Mouse (Mus musculus) bone marrow, adult 2 months (tissue): ENCODE results near the gene Rgs12.

Source experiments
- CTCF ChIP-seq: fragments of 200-500 bp; IDR thresholded peaks from 2 replicates; pipeline ENCODE4 v1.5.1; 2011; ENCODE audit warnings: low read length, control low read depth; ENCODE audit not compliant: control insufficient read depth, insufficient read depth
- POLR2A ChIP-seq: fragments of 200-500 bp; IDR thresholded peaks from 2 replicates; pipeline ENCODE4 v1.6.1; 2011; ENCODE audit warnings: low read depth, mild to moderate bottlenecking, control low read depth, low read length, borderline replicate concordance; ENCODE audit not compliant: control insufficient read depth

- TF ChIP-seq CTCF: no peak
- TF ChIP-seq POLR2A: no peak
Observed at GRCm38 (mm10) chr5:34931091-34931490, 18.2 kb upstream of the Rgs12 start.
